Mouse (Mus musculus): Measurements from ENCODE around the gene Elmsan1. TPM values are rescaled to one million over a fixed set of nuclear protein-coding genes. Genes with fewer than 3 reads are reported as not detected.

The Elmsan1 gene
- polyA plus RNA-seq, 1 experiment, result 10.1 TPM

- Histone ChIP-seq H3K4me1 (peaks cover 100% of the 10 kb centered on the region), H3K27me3 (replicated peaks) (no peaks in the 10 kb centered on the region), H3K4me3 (replicated peaks) (peak overlapping the region; percentile 89), H3K36me3 (replicated peaks; ENCODE audit: low read length) (peaks cover 66% of the 10 kb centered on the region), H3K9me3 (no peaks in the 10 kb centered on the region)
- TF ChIP-seq GATA1 (IDR thresholded peaks at IDR 0.05; ENCODE audit: borderline replicate concordance, low read length), result no peak
- no peak for TF ChIP-seq FLI1 (IDR thresholded peaks at IDR 0.05; ENCODE audit: low read length)
Observed at GRCm38 (mm10) chr12:84206525-84206924, 12.2 kb downstream of the Elmsan1 start.

- Histone ChIP-seq H3K36me3 (replicated peaks; ENCODE audit: low read length) (peaks cover 62% of the 10 kb centered on the region), H3K4me1 (peaks cover 97% of the 10 kb centered on the region), H3K4me3 (replicated peaks) (peak overlapping the region; percentile 89), H3K27me3 (replicated peaks) (no peaks in the 10 kb centered on the region), H3K9me3 (no peaks in the 10 kb centered on the region)
- TF ChIP-seq FLI1 (IDR thresholded peaks at IDR 0.05; ENCODE audit: low read length), result no peak
- no peak for TF ChIP-seq GATA1 (IDR thresholded peaks at IDR 0.05; ENCODE audit: borderline replicate concordance, low read length)
Observed at GRCm38 (mm10) chr12:84205659-84206185, 13.0 kb downstream of the Elmsan1 start.

- Histone ChIP-seq H3K36me3 (replicated peaks; ENCODE audit: low read length) (peaks cover 60% of the 10 kb centered on the region), H3K4me3 (replicated peaks) (peak overlapping the region; percentile 78), H3K4me1 (peaks cover 86% of the 10 kb centered on the region), H3K27me3 (replicated peaks) (no peaks in the 10 kb centered on the region), H3K9me3 (no peaks in the 10 kb centered on the region)
- TF ChIP-seq GATA1 (IDR thresholded peaks at IDR 0.05; ENCODE audit: borderline replicate concordance, low read length) (no peak), FLI1 (IDR thresholded peaks at IDR 0.05; ENCODE audit: low read length) (no peak)
Observed at GRCm38 (mm10) chr12:84204662-84205061, 14.0 kb downstream of the Elmsan1 start.

GRCm38 (mm10) chr12:84203778-84204216, 14.9 kb downstream of the Elmsan1 start:
- H3K4me3 ChIP-seq (replicated peaks), result peak overlapping the region; percentile 77
- H3K27me3 ChIP-seq (replicated peaks), result no peaks in the 10 kb centered on the region
- TF ChIP-seq FLI1 (IDR thresholded peaks at IDR 0.05; ENCODE audit: low read length) (no peak), GATA1 (IDR thresholded peaks at IDR 0.05; ENCODE audit: borderline replicate concordance, low read length) (no peak; the same call in 2 of the 3 replicates)
- no peaks in the 10 kb centered on the region for H3K9me3 ChIP-seq
- H3K36me3 ChIP-seq (replicated peaks; ENCODE audit: low read length), result peaks cover 57% of the 10 kb centered on the region
- peaks cover 83% of the 10 kb centered on the region for H3K4me1 ChIP-seq

- Histone ChIP-seq H3K36me3 (replicated peaks; ENCODE audit: low read length) (peaks cover 54% of the 10 kb centered on the region), H3K27me3 (replicated peaks) (no peaks in the 10 kb centered on the region), H3K4me1 (peaks cover 80% of the 10 kb centered on the region), H3K4me3 (replicated peaks) (peak overlapping the region; percentile 77), H3K9me3 (no peaks in the 10 kb centered on the region)
- TF ChIP-seq FLI1 (IDR thresholded peaks at IDR 0.05; ENCODE audit: low read length), result no peak
- no peak for TF ChIP-seq GATA1 (IDR thresholded peaks at IDR 0.05; ENCODE audit: borderline replicate concordance, low read length)
Observed at GRCm38 (mm10) chr12:84203170-84203777, 15.4 kb downstream of the Elmsan1 start.

GRCm38 (mm10) chr12:84202561-84202960, 16.1 kb downstream of the Elmsan1 start:
- TF ChIP-seq GATA1 (IDR thresholded peaks at IDR 0.05; ENCODE audit: borderline replicate concordance, low read length) (no peak), FLI1 (IDR thresholded peaks at IDR 0.05; ENCODE audit: low read length) (no peak)
- H3K9me3 ChIP-seq, result no peaks in the 10 kb centered on the region
- H3K4me1 ChIP-seq, result peaks cover 80% of the 10 kb centered on the region
- no peaks in the 10 kb centered on the region for H3K27me3 ChIP-seq (replicated peaks)
- peaks cover 51% of the 10 kb centered on the region for H3K36me3 ChIP-seq (replicated peaks; ENCODE audit: low read length)
- H3K4me3 ChIP-seq (replicated peaks), result peak overlapping the region; percentile 54

- no peak overlapping the region for H3K4me3 ChIP-seq (replicated peaks)
- peaks cover 79% of the 10 kb centered on the region for H3K4me1 ChIP-seq
- H3K36me3 ChIP-seq (replicated peaks; ENCODE audit: low read length), result peaks cover 50% of the 10 kb centered on the region
- H3K27me3 ChIP-seq (replicated peaks), result no peaks in the 10 kb centered on the region
- TF ChIP-seq FLI1 (IDR thresholded peaks at IDR 0.05; ENCODE audit: low read length) (no peak), GATA1 (IDR thresholded peaks at IDR 0.05; ENCODE audit: borderline replicate concordance, low read length) (no peak)
- H3K9me3 ChIP-seq, result no peaks in the 10 kb centered on the region
Observed at GRCm38 (mm10) chr12:84201686-84202484, 16.8 kb downstream of the Elmsan1 start.

GRCm38 (mm10) chr12:84201222-84201621, 17.5 kb downstream of the Elmsan1 start:
- no peaks in the 10 kb centered on the region for H3K27me3 ChIP-seq (replicated peaks)
- H3K4me1 ChIP-seq, result peaks cover 79% of the 10 kb centered on the region
- H3K4me3 ChIP-seq (replicated peaks), result peak overlapping the region; percentile 11
- TF ChIP-seq GATA1 (IDR thresholded peaks at IDR 0.05; ENCODE audit: borderline replicate concordance, low read length), result no peak
- TF ChIP-seq FLI1 (IDR thresholded peaks at IDR 0.05; ENCODE audit: low read length), result no peak
- no peaks in the 10 kb centered on the region for H3K9me3 ChIP-seq
- peaks cover 56% of the 10 kb centered on the region for H3K36me3 ChIP-seq (replicated peaks; ENCODE audit: low read length)

- peaks cover 48% of the 10 kb centered on the region for H3K36me3 ChIP-seq (replicated peaks; ENCODE audit: low read length)
- TF ChIP-seq GATA1 (IDR thresholded peaks at IDR 0.05; ENCODE audit: borderline replicate concordance, low read length), result no peak
- TF ChIP-seq FLI1 (IDR thresholded peaks at IDR 0.05; ENCODE audit: low read length), result no peak
- no peak overlapping the region for H3K4me3 ChIP-seq (replicated peaks)
- H3K4me1 ChIP-seq, result peaks cover 75% of the 10 kb centered on the region
- no peaks in the 10 kb centered on the region for H3K9me3 ChIP-seq
- H3K27me3 ChIP-seq (replicated peaks), result no peaks in the 10 kb centered on the region
Observed at GRCm38 (mm10) chr12:84198880-84199279, 19.8 kb downstream of the Elmsan1 start.

Measured in megakaryocyte, embryonic 14.5 days (primary cell).